Mouse (Mus musculus): ENCODE results near the gene Nedd4. TPM values are rescaled to one million over a fixed set of nuclear protein-coding genes. Genes with fewer than 3 reads are reported as not detected.

The Nedd4 gene
- 215 TPM for polyA plus RNA-seq (2012; fragmentation: generic; extraction: Trizol)
- long read RNA-seq, experiment 1, full-length matches to known transcripts = 115 of 198 reads
- long read RNA-seq, experiment 1, partial matches to known transcripts = 27 of 198 reads
- long read RNA-seq, experiment 1, other reads (novel, unspliced or antisense) = 56 of 198 reads
- long read RNA-seq, experiment 2, full-length matches to known transcripts = 2,721 of 3,027 reads
- long read RNA-seq, experiment 2, partial matches to known transcripts = 236 of 3,027 reads
- long read RNA-seq, experiment 2, other reads (novel, unspliced or antisense) = 70 of 3,027 reads

DNA sequence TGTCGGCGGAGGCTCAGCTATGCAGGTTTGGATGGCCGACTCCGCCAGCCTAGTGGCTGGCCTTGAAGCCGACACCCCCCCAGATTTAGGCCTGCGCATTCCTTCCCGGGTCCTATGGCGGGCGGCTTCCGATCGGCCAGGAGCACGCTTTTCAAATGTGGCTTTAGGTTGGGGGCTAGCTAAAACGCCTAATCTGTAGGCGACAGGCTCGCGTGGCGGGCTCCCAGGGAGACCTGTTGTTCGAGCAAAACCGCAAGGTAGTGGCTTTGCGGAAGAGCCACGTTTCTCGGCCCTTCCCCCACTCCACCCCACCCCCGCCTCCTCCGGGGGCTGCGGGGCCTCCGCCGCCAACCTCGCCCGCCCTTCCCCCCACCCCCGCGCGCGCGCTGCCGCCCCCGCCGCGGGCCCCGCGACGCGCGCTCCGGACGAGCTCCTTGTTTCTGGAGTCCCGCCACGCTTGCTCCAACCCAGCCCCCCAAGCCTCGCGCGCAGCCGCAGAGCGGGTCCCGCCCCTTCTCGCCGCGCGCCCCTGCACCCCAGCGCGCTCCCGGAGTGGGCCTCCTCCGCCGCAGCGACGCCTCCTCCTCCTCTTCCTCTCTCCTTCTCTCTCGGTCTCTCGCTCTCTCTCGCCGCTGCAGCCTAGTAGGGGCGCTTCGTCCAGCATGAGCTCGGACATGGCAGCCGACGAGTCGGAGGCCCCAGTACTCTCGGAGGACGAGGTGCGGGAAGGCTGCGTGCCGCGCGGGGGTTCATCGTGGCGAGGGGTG is at the start of gene Nedd4:
Gene Nedd4, plus strand, starts transcription at position 452 of the 767 bp plus-strand sequence.
- peak; percentile 28 for TF ChIP-seq MAX (IDR thresholded peaks at IDR 0.05)
- no peak for TF ChIP-seq MYOG (IDR thresholded peaks at IDR 0.05; ENCODE audit: control insufficient read depth, extremely low read depth, insufficient read length)
- H3ac ChIP-seq (ENCODE audit: control insufficient read depth, insufficient read length, low read depth) = peak within 1 kb of the TSS; percentile 91
- peak within 1 kb of the TSS; percentile 75 for H3K4me3 ChIP-seq (ENCODE audit: insufficient read depth, poor library complexity, severe bottlenecking)
- peaks cover 44% of the 10 kb centered on the region for H3K79me3 ChIP-seq (ENCODE audit: low read depth)
- H3K79me2 ChIP-seq (ENCODE audit: control insufficient read depth, insufficient read depth) = peaks cover 50% of the 10 kb centered on the region
- no peaks in the 10 kb centered on the region for H3K27me3 ChIP-seq (ENCODE audit: control insufficient read depth, insufficient read depth, insufficient read length)
- H3K36me3 ChIP-seq (ENCODE audit: control insufficient read depth, insufficient read depth) = peaks cover 30% of the 10 kb centered on the region

DNA sequence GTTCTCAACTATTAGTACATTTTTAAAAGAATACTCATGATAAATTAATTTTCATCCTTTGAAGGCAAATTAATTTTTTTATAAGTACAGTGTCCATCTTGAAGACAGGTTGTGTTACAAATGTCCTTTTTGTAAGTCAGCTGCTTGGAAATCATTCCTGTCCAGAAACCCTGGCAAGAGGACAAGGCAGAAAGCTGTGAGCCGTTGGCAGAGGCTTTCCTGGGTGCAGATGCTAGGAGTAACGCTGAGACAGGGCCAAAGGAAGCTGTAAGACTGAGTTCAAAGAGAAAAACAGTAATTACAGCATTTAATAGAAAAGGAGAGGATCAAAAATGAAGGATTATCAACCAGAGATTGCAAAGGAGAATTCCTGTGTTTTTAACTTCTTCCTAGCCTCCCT is 48.3 kb upstream of the Nedd4 start:
- TF ChIP-seq MAX (IDR thresholded peaks at IDR 0.05) (no peak), CTCF (IDR thresholded peaks at IDR 0.05; ENCODE audit: control insufficient read depth, insufficient read depth, insufficient read length) (no peak), MYOG (IDR thresholded peaks at IDR 0.05; ENCODE audit: control insufficient read depth, extremely low read depth, insufficient read length) (no peak), MYOD1 (IDR thresholded peaks at IDR 0.05; ENCODE audit: control insufficient read depth, insufficient read length, low read depth) (no peak), CEBPB (IDR thresholded peaks at IDR 0.05; ENCODE audit: low read depth) (no peak), FOSL1 (IDR thresholded peaks at IDR 0.05; ENCODE audit: insufficient read depth, low read length, poor library complexity, severe bottlenecking) (no peak), USF1 (IDR thresholded peaks at IDR 0.05; ENCODE audit: low read depth) (no peak)
- Histone ChIP-seq H3K79me2 (ENCODE audit: control insufficient read depth, insufficient read depth) (no peaks in the 10 kb centered on the region), H3K36me3 (ENCODE audit: control insufficient read depth, insufficient read depth) (peaks cover 33% of the 10 kb centered on the region), H3K79me3 (ENCODE audit: low read depth) (no peaks in the 10 kb centered on the region), H3K27me3 (ENCODE audit: control insufficient read depth, insufficient read depth, insufficient read length) (no peaks in the 10 kb centered on the region), H3K4me3 (ENCODE audit: insufficient read depth, poor library complexity, severe bottlenecking) (no peak overlapping the region), H3ac (ENCODE audit: control insufficient read depth, insufficient read length, low read depth) (no peak overlapping the region)

DNA sequence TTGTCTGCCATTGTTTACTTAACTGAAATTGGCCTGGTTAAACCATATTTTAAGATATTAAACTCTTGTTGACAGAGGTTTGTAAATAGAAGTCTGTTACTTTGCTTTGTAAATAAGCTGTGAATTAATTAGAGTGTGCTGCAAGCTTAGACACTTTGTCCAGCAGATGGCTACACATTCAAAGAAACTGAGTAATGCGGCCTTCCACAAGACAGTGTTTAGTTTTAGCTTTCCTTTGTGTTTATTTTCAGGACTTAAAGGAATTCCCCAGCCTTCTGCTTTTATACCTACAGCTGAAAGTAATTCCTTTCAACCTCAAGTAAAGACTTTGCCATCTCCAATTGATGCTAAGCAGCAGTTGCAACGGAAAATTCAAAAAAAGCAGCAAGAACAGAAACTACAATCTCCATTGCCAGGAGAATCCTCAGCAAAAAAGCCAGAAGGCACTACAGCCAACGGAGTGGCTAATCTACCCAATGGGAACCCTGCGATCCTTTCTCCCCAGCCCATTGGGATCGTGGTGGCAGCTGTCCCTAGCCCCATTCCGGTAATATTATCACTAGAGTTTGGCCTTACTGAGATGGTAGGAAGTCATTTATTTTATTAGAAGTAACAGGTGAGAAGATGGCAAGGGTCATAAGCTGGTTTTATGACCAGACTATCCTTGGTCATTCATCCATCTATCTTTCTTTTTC is 47.2 kb upstream of the Nedd4 start:
- Histone ChIP-seq H3K36me3 (ENCODE audit: control insufficient read depth, insufficient read depth) (peaks cover 41% of the 10 kb centered on the region), H3K79me3 (ENCODE audit: low read depth) (no peaks in the 10 kb centered on the region), H3ac (ENCODE audit: control insufficient read depth, insufficient read length, low read depth) (no peak overlapping the region), H3K4me3 (ENCODE audit: insufficient read depth, poor library complexity, severe bottlenecking) (no peak overlapping the region), H3K27me3 (ENCODE audit: control insufficient read depth, insufficient read depth, insufficient read length) (no peaks in the 10 kb centered on the region), H3K79me2 (ENCODE audit: control insufficient read depth, insufficient read depth) (no peaks in the 10 kb centered on the region)
- TF ChIP-seq MAX (IDR thresholded peaks at IDR 0.05) (no peak), CTCF (IDR thresholded peaks at IDR 0.05; ENCODE audit: control insufficient read depth, insufficient read depth, insufficient read length) (no peak), FOSL1 (IDR thresholded peaks at IDR 0.05; ENCODE audit: insufficient read depth, low read length, poor library complexity, severe bottlenecking) (no peak)

DNA sequence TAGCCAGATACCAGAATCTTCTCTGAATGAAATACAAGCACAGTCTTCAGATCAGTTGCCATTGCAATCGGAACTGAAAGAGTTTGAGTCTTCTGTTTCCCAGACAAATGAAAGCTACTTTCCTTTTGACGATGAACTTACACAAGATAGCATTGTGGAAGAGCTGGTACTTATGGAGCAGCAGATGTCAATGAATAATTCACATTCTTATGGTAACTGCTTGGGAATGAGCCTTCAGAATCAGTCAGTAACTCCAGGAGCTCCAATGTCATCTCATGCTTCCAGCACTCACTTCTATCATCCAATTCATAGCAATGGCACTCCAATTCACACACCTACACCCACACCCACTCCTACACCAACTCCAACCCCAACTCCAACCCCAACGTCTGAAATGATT is 44.1 kb upstream of the Nedd4 start:
- no peak for TF ChIP-seq MAX (IDR thresholded peaks at IDR 0.05)
- TF ChIP-seq MYOG (IDR thresholded peaks at IDR 0.05; ENCODE audit: control insufficient read depth, extremely low read depth, insufficient read length) = no peak
- no peak for TF ChIP-seq CTCF (IDR thresholded peaks at IDR 0.05; ENCODE audit: control insufficient read depth, insufficient read depth, insufficient read length)
- no peak for TF ChIP-seq CEBPB (IDR thresholded peaks at IDR 0.05; ENCODE audit: low read depth)
- TF ChIP-seq USF1 (IDR thresholded peaks at IDR 0.05; ENCODE audit: low read depth) = no peak
- TF ChIP-seq MYOD1 (IDR thresholded peaks at IDR 0.05; ENCODE audit: control insufficient read depth, insufficient read length, low read depth) = no peak

DNA sequence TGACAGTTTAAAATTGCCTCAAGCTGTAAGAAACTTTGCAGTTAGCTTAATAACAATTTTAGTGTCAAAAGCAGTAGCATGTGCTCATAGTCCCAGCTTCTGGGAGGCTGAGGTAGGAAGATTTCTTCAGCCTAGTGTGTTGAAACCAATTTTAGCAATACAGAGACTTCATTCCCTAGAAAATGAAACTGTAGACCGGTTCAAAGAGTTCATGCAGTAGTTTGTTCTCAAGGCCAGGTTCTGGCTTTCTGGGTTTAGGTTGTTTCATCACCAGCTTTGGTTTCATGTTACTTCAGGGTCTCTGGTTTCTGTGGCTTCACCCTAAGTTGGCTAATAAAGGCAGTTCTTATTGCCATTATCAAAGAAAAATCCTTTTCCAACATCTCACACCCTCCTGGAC is 38.5 kb upstream of the Nedd4 start:
- Histone ChIP-seq H3K79me2 (ENCODE audit: control insufficient read depth, insufficient read depth) (no peaks in the 10 kb centered on the region), H3K79me3 (ENCODE audit: low read depth) (no peaks in the 10 kb centered on the region), H3K4me3 (ENCODE audit: insufficient read depth, poor library complexity, severe bottlenecking) (no peak overlapping the region), H3K27me3 (ENCODE audit: control insufficient read depth, insufficient read depth, insufficient read length) (no peaks in the 10 kb centered on the region), H3ac (ENCODE audit: control insufficient read depth, insufficient read length, low read depth) (no peak overlapping the region), H3K36me3 (ENCODE audit: control insufficient read depth, insufficient read depth) (peaks cover 11% of the 10 kb centered on the region)
- no peak for TF ChIP-seq USF1 (IDR thresholded peaks at IDR 0.05; ENCODE audit: low read depth)
- no peak for TF ChIP-seq MAX (IDR thresholded peaks at IDR 0.05)
- no peak for TF ChIP-seq CEBPB (IDR thresholded peaks at IDR 0.05; ENCODE audit: low read depth)
- no peak for TF ChIP-seq MYOG (IDR thresholded peaks at IDR 0.05; ENCODE audit: control insufficient read depth, extremely low read depth, insufficient read length)
- TF ChIP-seq MYOD1 (IDR thresholded peaks at IDR 0.05; ENCODE audit: control insufficient read depth, insufficient read length, low read depth) = no peak
- no peak for TF ChIP-seq CTCF (IDR thresholded peaks at IDR 0.05; ENCODE audit: control insufficient read depth, insufficient read depth, insufficient read length)
- TF ChIP-seq FOSL1 (IDR thresholded peaks at IDR 0.05; ENCODE audit: insufficient read depth, low read length, poor library complexity, severe bottlenecking) = no peak

More for the DNA sequence above, 44.1 kb upstream of the Nedd4 start:
- Histone ChIP-seq H3K79me2 (ENCODE audit: control insufficient read depth, insufficient read depth) (no peaks in the 10 kb centered on the region), H3K27me3 (ENCODE audit: control insufficient read depth, insufficient read depth, insufficient read length) (no peaks in the 10 kb centered on the region), H3K36me3 (ENCODE audit: control insufficient read depth, insufficient read depth) (peaks cover 37% of the 10 kb centered on the region), H3K4me3 (ENCODE audit: insufficient read depth, poor library complexity, severe bottlenecking) (no peak overlapping the region), H3ac (ENCODE audit: control insufficient read depth, insufficient read length, low read depth) (no peak overlapping the region), H3K79me3 (ENCODE audit: low read depth) (no peaks in the 10 kb centered on the region)
